Mouse (Mus musculus): ENCODE measurements around the gene Rrbp1. TPM values are rescaled to one million over a fixed set of nuclear protein-coding genes. Genes with fewer than 3 reads are reported as not detected.
A peak's percentile ranks its signal among the peaks of the same experiment; 100 is the strongest.

The Rrbp1 gene
- polyA plus RNA-seq, 1 experiment from 2014 or later = 20.8 TPM

DNA sequence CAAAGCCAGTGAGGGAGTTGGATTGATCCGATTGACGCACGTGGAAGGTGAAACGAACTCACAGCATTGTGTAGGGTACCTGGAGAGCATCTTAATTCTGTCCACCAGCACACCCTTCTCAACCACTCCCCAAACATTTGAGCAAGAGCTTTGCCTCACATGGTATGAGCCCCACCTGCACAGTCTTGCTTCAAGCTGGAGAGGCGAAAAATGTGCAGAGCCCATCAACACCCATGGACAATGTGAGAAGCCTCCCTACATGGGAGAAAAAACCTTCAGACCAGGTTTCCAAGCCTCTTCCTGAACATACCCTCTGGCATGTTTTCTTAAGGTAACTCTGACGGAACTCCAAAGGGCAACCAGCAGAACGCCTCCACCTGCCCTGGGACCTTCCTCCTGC, 19.7 kb upstream of the Rrbp1 start:
- Histone ChIP-seq H3K27me3 (replicated peaks; ENCODE audit: control insufficient read depth, insufficient read depth, low read length) (no peaks in the 10 kb centered on the region), H3K4me1 (replicated peaks; ENCODE audit: control insufficient read depth, insufficient read depth, low read length) (no peaks in the 10 kb centered on the region), H3K9me3 (ENCODE audit: control insufficient read depth, low read length) (no peaks in the 10 kb centered on the region), H3K36me3 (ENCODE audit: control insufficient read depth, insufficient read depth) (no peaks in the 10 kb centered on the region), H3K4me3 (replicated peaks; ENCODE audit: low read length) (no peak overlapping the region), H3K4me2 (ENCODE audit: low read length) (no peak overlapping the region), H3K9ac (replicated peaks; ENCODE audit: low read depth, low read length) (no peak overlapping the region), H3K27ac (ENCODE audit: low read length) (no peak overlapping the region)
- ATAC-seq = no peak
- WGBS = 92% methylated on average over 7 of the region's 7 CpGs

DNA sequence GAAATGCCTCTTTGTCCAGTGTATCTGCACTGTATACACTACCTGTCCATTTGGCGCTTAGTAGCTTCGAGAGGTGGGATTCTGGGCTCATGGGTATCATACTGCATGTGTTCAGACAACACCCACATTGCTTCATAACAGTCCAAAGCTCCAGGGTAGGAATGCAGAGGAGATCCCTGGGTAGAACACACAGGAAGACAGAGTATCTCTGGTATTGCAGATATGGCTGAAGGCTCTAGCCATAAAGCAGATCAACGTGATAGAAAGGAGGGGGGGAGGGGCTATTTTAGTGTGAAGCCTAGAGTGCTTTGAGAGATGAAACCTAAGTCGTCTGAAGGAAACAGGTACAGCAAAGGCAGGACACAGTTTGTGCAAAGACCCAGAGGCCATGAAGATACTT, 15.4 kb upstream of the Rrbp1 start:
- no peak overlapping the region for H3K27ac ChIP-seq (ENCODE audit: low read length)
- no peak overlapping the region for H3K4me2 ChIP-seq (ENCODE audit: low read length)
- H3K9me3 ChIP-seq (ENCODE audit: control insufficient read depth, low read length) = no peaks in the 10 kb centered on the region
- 89% methylated on average over 4 of the region's 4 CpGs for WGBS
- no peaks in the 10 kb centered on the region for H3K36me3 ChIP-seq (ENCODE audit: control insufficient read depth, insufficient read depth)
- no peak overlapping the region for H3K4me3 ChIP-seq (replicated peaks; ENCODE audit: low read length)
- no peak for ATAC-seq
- no peaks in the 10 kb centered on the region for H3K4me1 ChIP-seq (replicated peaks; ENCODE audit: control insufficient read depth, insufficient read depth, low read length)
- no peaks in the 10 kb centered on the region for H3K27me3 ChIP-seq (replicated peaks; ENCODE audit: control insufficient read depth, insufficient read depth, low read length)
- no peak overlapping the region for H3K9ac ChIP-seq (replicated peaks; ENCODE audit: low read depth, low read length)

DNA sequence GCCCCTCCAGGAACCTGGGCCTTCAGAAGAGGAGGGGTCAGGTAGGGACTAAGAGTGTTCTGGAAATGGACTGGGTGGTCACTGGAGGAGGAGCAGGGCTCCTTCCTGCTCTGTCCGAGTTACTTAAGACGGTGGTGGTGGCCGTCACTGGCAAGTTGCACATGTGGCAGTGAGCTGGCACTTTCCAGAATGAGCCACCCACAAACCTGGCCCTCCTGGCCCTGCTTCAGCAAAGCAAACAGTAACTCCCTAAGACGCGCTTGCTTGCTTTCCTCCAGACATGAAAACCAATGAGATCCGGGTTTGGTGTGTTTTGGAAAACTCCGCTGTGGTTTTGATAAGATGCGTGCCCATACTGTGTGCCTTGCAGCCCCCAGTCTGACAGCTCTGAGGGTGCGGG, 14.3 kb upstream of the Rrbp1 start:
- H3K9me3 ChIP-seq (ENCODE audit: control insufficient read depth, low read length) = no peaks in the 10 kb centered on the region
- H3K4me2 ChIP-seq (ENCODE audit: low read length) = no peak overlapping the region
- H3K9ac ChIP-seq (replicated peaks; ENCODE audit: low read depth, low read length) = no peak overlapping the region
- no peaks in the 10 kb centered on the region for H3K27me3 ChIP-seq (replicated peaks; ENCODE audit: control insufficient read depth, insufficient read depth, low read length)
- no peak overlapping the region for H3K4me3 ChIP-seq (replicated peaks; ENCODE audit: low read length)
- no peak overlapping the region for H3K27ac ChIP-seq (ENCODE audit: low read length)
- H3K4me1 ChIP-seq (replicated peaks; ENCODE audit: control insufficient read depth, insufficient read depth, low read length) = no peaks in the 10 kb centered on the region
- no peaks in the 10 kb centered on the region for H3K36me3 ChIP-seq (ENCODE audit: control insufficient read depth, insufficient read depth)
- no peak for ATAC-seq
- WGBS = 90% methylated on average over 9 of the region's 9 CpGs

DNA sequence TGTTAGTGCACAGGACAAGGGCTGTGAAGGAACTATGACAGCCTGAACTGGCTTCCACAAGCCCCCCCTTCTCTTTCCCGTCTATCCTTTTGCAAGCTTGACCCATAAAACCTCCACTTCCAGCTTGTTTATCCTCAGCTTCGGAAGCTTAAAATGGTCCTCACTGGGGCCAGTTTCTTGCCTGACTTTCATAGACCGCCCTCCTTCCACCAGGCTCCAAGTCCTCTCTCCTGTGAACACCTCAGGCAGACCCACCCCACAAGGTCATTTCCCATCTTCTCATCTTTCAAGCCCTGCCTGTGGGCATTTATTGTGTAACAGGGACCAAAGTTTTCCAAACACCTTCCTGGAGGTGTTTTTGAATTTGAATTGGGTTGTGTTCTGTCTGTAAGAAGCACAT, 11.4 kb upstream of the Rrbp1 start:
- WGBS = 72% methylated on average over 3 of the region's 3 CpGs
- Histone ChIP-seq H3K4me1 (replicated peaks; ENCODE audit: control insufficient read depth, insufficient read depth, low read length) (no peaks in the 10 kb centered on the region), H3K36me3 (ENCODE audit: control insufficient read depth, insufficient read depth) (no peaks in the 10 kb centered on the region), H3K9me3 (ENCODE audit: control insufficient read depth, low read length) (no peaks in the 10 kb centered on the region), H3K27ac (ENCODE audit: low read length) (no peak overlapping the region), H3K4me3 (replicated peaks; ENCODE audit: low read length) (no peak overlapping the region), H3K27me3 (replicated peaks; ENCODE audit: control insufficient read depth, insufficient read depth, low read length) (no peaks in the 10 kb centered on the region), H3K9ac (replicated peaks; ENCODE audit: low read depth, low read length) (no peak overlapping the region), H3K4me2 (ENCODE audit: low read length) (no peak overlapping the region)
- no peak for ATAC-seq

DNA sequence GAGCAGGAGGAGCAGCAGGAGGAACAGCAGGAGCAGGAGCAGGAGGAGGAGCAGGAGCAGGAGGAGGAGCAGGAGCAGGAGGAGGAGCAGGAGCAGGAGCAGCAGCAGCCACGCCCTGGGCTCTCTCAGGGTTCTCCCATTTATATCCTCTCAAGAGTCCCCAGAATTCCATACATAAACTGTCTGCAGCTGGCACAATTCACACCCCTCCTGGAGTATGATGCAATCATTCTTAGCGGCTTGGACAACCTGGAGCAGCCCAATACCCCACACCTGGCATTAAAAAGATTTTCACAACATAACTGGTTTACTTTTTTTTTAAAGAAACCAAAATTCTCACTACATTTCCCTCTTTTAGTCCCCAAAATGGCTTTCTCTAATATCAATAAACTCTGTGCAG, 8.9 kb upstream of the Rrbp1 start:
- Histone ChIP-seq H3K9ac (replicated peaks; ENCODE audit: low read depth, low read length) (no peak overlapping the region), H3K9me3 (ENCODE audit: control insufficient read depth, low read length) (no peaks in the 10 kb centered on the region), H3K36me3 (ENCODE audit: control insufficient read depth, insufficient read depth) (no peaks in the 10 kb centered on the region), H3K4me1 (replicated peaks; ENCODE audit: control insufficient read depth, insufficient read depth, low read length) (no peaks in the 10 kb centered on the region), H3K4me2 (ENCODE audit: low read length) (no peak overlapping the region), H3K27ac (ENCODE audit: low read length) (no peak overlapping the region), H3K27me3 (replicated peaks; ENCODE audit: control insufficient read depth, insufficient read depth, low read length) (no peaks in the 10 kb centered on the region), H3K4me3 (replicated peaks; ENCODE audit: low read length) (no peak overlapping the region)
- ATAC-seq = no peak
- 71% methylated on average over 2 of the region's 2 CpGs for WGBS

DNA sequence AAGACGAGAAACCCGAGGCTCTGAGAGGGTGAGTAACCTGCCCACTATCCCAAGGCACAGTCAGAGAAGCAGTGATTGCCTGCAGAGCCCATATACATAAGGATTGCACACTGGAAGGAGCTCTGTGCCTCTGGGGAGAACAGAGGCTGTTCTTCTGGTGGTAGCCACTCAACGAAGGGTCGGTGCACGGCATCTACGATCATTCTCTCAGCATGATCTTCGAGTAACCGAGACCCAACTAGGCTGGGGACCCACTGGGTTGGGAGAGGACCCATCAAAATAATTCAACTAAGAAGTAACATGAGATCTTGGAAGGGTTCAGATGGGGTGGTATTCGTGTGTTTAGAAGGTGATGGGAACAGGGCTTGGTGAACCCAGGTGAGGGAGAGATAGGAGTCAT, 4.8 kb upstream of the Rrbp1 start:
- Histone ChIP-seq H3K9ac (replicated peaks; ENCODE audit: low read depth, low read length) (no peak overlapping the region), H3K27ac (ENCODE audit: low read length) (no peak overlapping the region), H3K4me1 (replicated peaks; ENCODE audit: control insufficient read depth, insufficient read depth, low read length) (no peaks in the 10 kb centered on the region; the same call in 1 of the 2 replicates), H3K4me2 (ENCODE audit: low read length) (no peak overlapping the region), H3K9me3 (ENCODE audit: control insufficient read depth, low read length) (no peaks in the 10 kb centered on the region), H3K27me3 (replicated peaks; ENCODE audit: control insufficient read depth, insufficient read depth, low read length) (no peaks in the 10 kb centered on the region; the same call in 1 of the 2 replicates), H3K4me3 (replicated peaks; ENCODE audit: low read length) (no peak overlapping the region), H3K36me3 (ENCODE audit: control insufficient read depth, insufficient read depth) (no peaks in the 10 kb centered on the region)
- 91% methylated on average over 9 of the region's 9 CpGs for WGBS
- ATAC-seq = no peak

DNA sequence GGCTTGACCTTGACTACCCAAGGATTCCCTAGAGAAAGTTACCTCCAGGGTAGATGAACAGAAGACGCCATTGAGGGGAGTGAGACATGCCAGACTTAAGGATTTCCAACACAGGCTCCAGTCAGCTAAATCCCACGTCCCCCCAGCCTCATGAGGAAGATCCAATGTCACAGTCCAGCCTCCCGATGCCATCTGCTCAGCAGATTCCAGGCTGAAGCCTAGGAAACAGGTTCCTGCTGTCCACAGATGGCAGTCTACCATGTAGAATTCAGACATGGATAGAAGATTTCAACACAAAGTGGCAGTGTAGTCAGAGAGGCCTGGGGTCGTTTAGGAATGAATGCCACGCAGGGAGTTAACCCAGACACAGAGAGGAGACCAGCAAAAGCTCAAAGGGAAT, 3.4 kb upstream of the Rrbp1 start:
- H3K4me2 ChIP-seq (ENCODE audit: low read length) = no peak overlapping the region
- peaks cover 11% of the 10 kb centered on the region for H3K4me1 ChIP-seq (replicated peaks; ENCODE audit: control insufficient read depth, insufficient read depth, low read length)
- H3K27me3 ChIP-seq (replicated peaks; ENCODE audit: control insufficient read depth, insufficient read depth, low read length) = no peaks in the 10 kb centered on the region; the same call in 1 of the 2 replicates
- WGBS = 58% methylated on average over 5 of the region's 5 CpGs
- H3K9me3 ChIP-seq (ENCODE audit: control insufficient read depth, low read length) = no peaks in the 10 kb centered on the region
- H3K36me3 ChIP-seq (ENCODE audit: control insufficient read depth, insufficient read depth) = no peaks in the 10 kb centered on the region
- no peak overlapping the region for H3K4me3 ChIP-seq (replicated peaks; ENCODE audit: low read length)
- H3K27ac ChIP-seq (ENCODE audit: low read length) = no peak overlapping the region
- no peak for ATAC-seq
- no peak overlapping the region for H3K9ac ChIP-seq (replicated peaks; ENCODE audit: low read depth, low read length)

DNA sequence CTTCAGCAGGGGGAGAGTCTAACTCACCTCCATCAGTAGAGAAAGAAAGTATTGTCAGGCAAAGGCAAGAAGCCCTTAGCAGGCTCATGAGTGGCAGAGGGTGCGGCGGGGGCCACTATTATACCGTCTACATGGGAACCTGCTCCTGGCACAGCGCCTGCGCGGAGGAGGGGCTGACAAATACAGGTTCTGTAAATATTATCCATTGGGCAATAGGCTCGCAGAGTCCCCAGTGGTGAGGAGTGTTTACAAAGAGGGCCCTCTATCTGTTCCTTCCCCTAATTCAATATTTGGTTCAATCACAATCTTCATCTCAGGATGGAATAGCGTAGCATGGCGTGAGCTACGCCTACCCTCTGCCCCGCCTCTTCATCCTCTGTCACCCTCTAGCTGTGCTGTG, 3.0 kb upstream of the Rrbp1 start:
- no peak for ATAC-seq
- no peak overlapping the region for H3K4me3 ChIP-seq (replicated peaks; ENCODE audit: low read length)
- WGBS = 85% methylated on average over 11 of the region's 11 CpGs
- H3K27me3 ChIP-seq (replicated peaks; ENCODE audit: control insufficient read depth, insufficient read depth, low read length) = no peaks in the 10 kb centered on the region; the same call in 1 of the 2 replicates
- H3K27ac ChIP-seq (ENCODE audit: low read length) = no peak overlapping the region
- no peak overlapping the region for H3K4me2 ChIP-seq (ENCODE audit: low read length)
- no peak overlapping the region for H3K9ac ChIP-seq (replicated peaks; ENCODE audit: low read depth, low read length)
- no peaks in the 10 kb centered on the region for H3K9me3 ChIP-seq (ENCODE audit: control insufficient read depth, low read length)
- H3K36me3 ChIP-seq (ENCODE audit: control insufficient read depth, insufficient read depth) = no peaks in the 10 kb centered on the region
- H3K4me1 ChIP-seq (replicated peaks; ENCODE audit: control insufficient read depth, insufficient read depth, low read length) = peaks cover 11% of the 10 kb centered on the region

DNA sequence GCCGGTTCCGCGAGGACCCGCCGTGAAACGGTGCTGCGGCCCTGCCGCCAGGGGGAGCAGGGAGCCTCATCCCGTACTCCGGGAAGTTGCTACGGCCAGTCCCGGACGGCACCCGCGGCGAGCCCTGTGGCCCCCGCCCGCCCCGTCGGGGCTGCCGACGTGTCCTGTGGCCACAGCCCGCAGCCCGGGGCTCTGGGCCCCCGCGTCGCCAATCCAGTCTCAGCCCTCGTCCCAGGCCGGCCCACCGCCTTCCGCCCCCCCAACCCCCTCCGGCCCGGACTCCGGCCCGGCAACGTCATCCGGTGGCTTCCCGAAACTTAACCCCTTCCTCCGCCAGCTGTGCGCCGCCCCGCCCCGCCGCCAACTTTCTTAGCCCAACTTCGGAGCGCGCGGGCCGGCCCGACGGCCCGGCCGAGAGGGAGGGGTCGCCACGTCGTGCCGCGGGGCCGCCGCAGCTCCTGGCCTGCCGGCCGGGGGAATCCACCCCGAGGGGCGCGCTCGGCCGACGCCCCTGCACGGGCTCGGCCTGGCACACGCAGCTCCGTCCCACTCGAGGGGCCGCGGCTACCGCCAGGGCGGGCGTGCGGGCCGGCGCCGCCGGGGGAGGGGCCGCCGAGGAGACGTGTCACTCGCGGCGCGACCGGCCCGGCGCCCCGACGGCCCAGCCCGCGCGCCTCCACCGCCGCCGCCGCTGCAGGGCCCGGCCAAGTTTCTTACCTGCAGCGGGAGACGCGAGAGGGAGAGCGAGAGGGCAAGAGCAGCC, 600 bp downstream of the Rrbp1 start:
- H3K27me3 ChIP-seq (replicated peaks; ENCODE audit: control insufficient read depth, insufficient read depth, low read length) = no peaks in the 10 kb centered on the region; the same call in 1 of the 2 replicates
- ATAC-seq = peak; percentile 13; the same call in 1 of the 2 replicates
- WGBS = under 1% methylated on average over 67 of the region's 107 CpGs

More for the DNA sequence above, 600 bp downstream of the Rrbp1 start:
- Histone ChIP-seq H3K9ac (replicated peaks; ENCODE audit: low read depth, low read length) (peak overlapping the region; percentile 76), H3K27ac (ENCODE audit: low read length) (peak overlapping the region; percentile 80), H3K36me3 (ENCODE audit: control insufficient read depth, insufficient read depth) (no peaks in the 10 kb centered on the region), H3K4me2 (ENCODE audit: low read length) (peak overlapping the region; percentile 71), H3K9me3 (ENCODE audit: control insufficient read depth, low read length) (no peaks in the 10 kb centered on the region), H3K4me3 (replicated peaks; ENCODE audit: low read length) (peak overlapping the region; percentile 91), H3K4me1 (replicated peaks; ENCODE audit: control insufficient read depth, insufficient read depth, low read length) (peaks cover 11% of the 10 kb centered on the region)

Data from forebrain, embryonic 16.5 days (tissue).